Mouse (Mus musculus): ENCODE data around the gene Ankrd50. TPM values are rescaled to one million over a fixed set of nuclear protein-coding genes. Genes with fewer than 3 reads are reported as not detected.

The Ankrd50 gene
- polyA plus RNA-seq, 1 experiment: 47.3 TPM

GRCm38 (mm10) chr3:38446586-38446985 lies 38.1 kb downstream of the Ankrd50 start:
- H3K9ac ChIP-seq (ENCODE audit: low read depth, poor library complexity, severe bottlenecking): no peak overlapping the region
- no peaks in the 10 kb centered on the region for H3K27me3 ChIP-seq (ENCODE audit: control insufficient read depth, insufficient read depth, low read length, poor library complexity, severe bottlenecking)
- TF ChIP-seq CTCF (IDR thresholded peaks at IDR 0.05; ENCODE audit: low read depth, low read length) (no peak), POLR2A (IDR thresholded peaks at IDR 0.05; ENCODE audit: insufficient read depth, low read length) (no peak), EP300 (IDR thresholded peaks at IDR 0.05; ENCODE audit: insufficient read depth, low read depth, low read length) (no peak)
- H3K9me3 ChIP-seq (replicated peaks; ENCODE audit: control insufficient read depth, insufficient read depth, low read length, poor library complexity, severe bottlenecking): no peaks in the 10 kb centered on the region
- H3K36me3 ChIP-seq (ENCODE audit: control insufficient read depth, insufficient read depth, low read length, poor library complexity, severe bottlenecking): peaks cover 1% of the 10 kb centered on the region; the same call in 1 of the 2 replicates
- no peak overlapping the region for H3K27ac ChIP-seq (ENCODE audit: insufficient read depth, low read length)
- no peaks in the 10 kb centered on the region for H3K4me1 ChIP-seq (ENCODE audit: control insufficient read depth, insufficient read depth, low read length)
- no peak overlapping the region for H3K4me3 ChIP-seq (ENCODE audit: low read depth, low read length)

GRCm38 (mm10) chr3:38443875-38444274 lies 40.8 kb downstream of the Ankrd50 start:
- H3K36me3 ChIP-seq (ENCODE audit: control insufficient read depth, insufficient read depth, low read length, poor library complexity, severe bottlenecking): no peaks in the 10 kb centered on the region
- H3K27me3 ChIP-seq (ENCODE audit: control insufficient read depth, insufficient read depth, low read length, poor library complexity, severe bottlenecking): no peaks in the 10 kb centered on the region
- no peak overlapping the region for H3K9ac ChIP-seq (ENCODE audit: low read depth, poor library complexity, severe bottlenecking)
- no peak overlapping the region for H3K27ac ChIP-seq (ENCODE audit: insufficient read depth, low read length)
- TF ChIP-seq CTCF (IDR thresholded peaks at IDR 0.05; ENCODE audit: low read depth, low read length) (no peak), EP300 (IDR thresholded peaks at IDR 0.05; ENCODE audit: insufficient read depth, low read depth, low read length) (no peak), POLR2A (IDR thresholded peaks at IDR 0.05; ENCODE audit: insufficient read depth, low read length) (no peak)
- no peaks in the 10 kb centered on the region for H3K9me3 ChIP-seq (replicated peaks; ENCODE audit: control insufficient read depth, insufficient read depth, low read length, poor library complexity, severe bottlenecking)
- H3K4me1 ChIP-seq (ENCODE audit: control insufficient read depth, insufficient read depth, low read length): no peaks in the 10 kb centered on the region
- no peak overlapping the region for H3K4me3 ChIP-seq (ENCODE audit: low read depth, low read length)

- H3K4me3 ChIP-seq (ENCODE audit: low read depth, low read length): no peak overlapping the region
- no peak for TF ChIP-seq POLR2A (IDR thresholded peaks at IDR 0.05; ENCODE audit: insufficient read depth, low read length)
- TF ChIP-seq EP300 (IDR thresholded peaks at IDR 0.05; ENCODE audit: insufficient read depth, low read depth, low read length): no peak
- no peak for TF ChIP-seq CTCF (IDR thresholded peaks at IDR 0.05; ENCODE audit: low read depth, low read length)
- H3K4me1 ChIP-seq (ENCODE audit: control insufficient read depth, insufficient read depth, low read length): no peaks in the 10 kb centered on the region
- no peak overlapping the region for H3K9ac ChIP-seq (ENCODE audit: low read depth, poor library complexity, severe bottlenecking)
- H3K9me3 ChIP-seq (replicated peaks; ENCODE audit: control insufficient read depth, insufficient read depth, low read length, poor library complexity, severe bottlenecking): no peaks in the 10 kb centered on the region
- H3K27me3 ChIP-seq (ENCODE audit: control insufficient read depth, insufficient read depth, low read length, poor library complexity, severe bottlenecking): no peaks in the 10 kb centered on the region
- no peaks in the 10 kb centered on the region for H3K36me3 ChIP-seq (ENCODE audit: control insufficient read depth, insufficient read depth, low read length, poor library complexity, severe bottlenecking)
- H3K27ac ChIP-seq (ENCODE audit: insufficient read depth, low read length): no peak overlapping the region
Observed at GRCm38 (mm10) chr3:38440564-38440991, 44.1 kb downstream of the Ankrd50 start.

GRCm38 (mm10) chr3:38436596-38436995 lies 48.0 kb downstream of the Ankrd50 start:
- Histone ChIP-seq H3K9me3 (replicated peaks; ENCODE audit: control insufficient read depth, insufficient read depth, low read length, poor library complexity, severe bottlenecking) (no peaks in the 10 kb centered on the region), H3K4me3 (ENCODE audit: low read depth, low read length) (no peak overlapping the region), H3K27ac (ENCODE audit: insufficient read depth, low read length) (no peak overlapping the region), H3K4me1 (ENCODE audit: control insufficient read depth, insufficient read depth, low read length) (no peaks in the 10 kb centered on the region), H3K9ac (ENCODE audit: low read depth, poor library complexity, severe bottlenecking) (no peak overlapping the region), H3K27me3 (ENCODE audit: control insufficient read depth, insufficient read depth, low read length, poor library complexity, severe bottlenecking) (no peaks in the 10 kb centered on the region), H3K36me3 (ENCODE audit: control insufficient read depth, insufficient read depth, low read length, poor library complexity, severe bottlenecking) (no peaks in the 10 kb centered on the region)
- TF ChIP-seq CTCF (IDR thresholded peaks at IDR 0.05; ENCODE audit: low read depth, low read length) (no peak), EP300 (IDR thresholded peaks at IDR 0.05; ENCODE audit: insufficient read depth, low read depth, low read length) (no peak), POLR2A (IDR thresholded peaks at IDR 0.05; ENCODE audit: insufficient read depth, low read length) (no peak)

- H3K27me3 ChIP-seq (ENCODE audit: control insufficient read depth, insufficient read depth, low read length, poor library complexity, severe bottlenecking): no peaks in the 10 kb centered on the region
- H3K9ac ChIP-seq (ENCODE audit: low read depth, poor library complexity, severe bottlenecking): no peak overlapping the region
- H3K4me3 ChIP-seq (ENCODE audit: low read depth, low read length): no peak overlapping the region
- H3K36me3 ChIP-seq (ENCODE audit: control insufficient read depth, insufficient read depth, low read length, poor library complexity, severe bottlenecking): no peaks in the 10 kb centered on the region
- TF ChIP-seq POLR2A (IDR thresholded peaks at IDR 0.05; ENCODE audit: insufficient read depth, low read length) (no peak), CTCF (IDR thresholded peaks at IDR 0.05; ENCODE audit: low read depth, low read length) (no peak), EP300 (IDR thresholded peaks at IDR 0.05; ENCODE audit: insufficient read depth, low read depth, low read length) (no peak)
- no peaks in the 10 kb centered on the region for H3K9me3 ChIP-seq (replicated peaks; ENCODE audit: control insufficient read depth, insufficient read depth, low read length, poor library complexity, severe bottlenecking)
- no peak overlapping the region for H3K27ac ChIP-seq (ENCODE audit: insufficient read depth, low read length)
- no peaks in the 10 kb centered on the region for H3K4me1 ChIP-seq (ENCODE audit: control insufficient read depth, insufficient read depth, low read length)
Observed at GRCm38 (mm10) chr3:38435828-38436227, 48.8 kb downstream of the Ankrd50 start.

- H3K36me3 ChIP-seq (ENCODE audit: control insufficient read depth, insufficient read depth, low read length, poor library complexity, severe bottlenecking): no peaks in the 10 kb centered on the region
Observed at GRCm38 (mm10) chr3:38434486-38434885, 50.2 kb downstream of the Ankrd50 start.

More at GRCm38 (mm10) chr3:38434486-38434885, 50.2 kb downstream of the Ankrd50 start:
- Histone ChIP-seq H3K4me1 (ENCODE audit: control insufficient read depth, insufficient read depth, low read length) (no peaks in the 10 kb centered on the region), H3K9me3 (replicated peaks; ENCODE audit: control insufficient read depth, insufficient read depth, low read length, poor library complexity, severe bottlenecking) (no peaks in the 10 kb centered on the region), H3K27me3 (ENCODE audit: control insufficient read depth, insufficient read depth, low read length, poor library complexity, severe bottlenecking) (no peaks in the 10 kb centered on the region), H3K9ac (ENCODE audit: low read depth, poor library complexity, severe bottlenecking) (no peak overlapping the region), H3K27ac (ENCODE audit: insufficient read depth, low read length) (no peak overlapping the region), H3K4me3 (ENCODE audit: low read depth, low read length) (no peak overlapping the region)
- no peak for TF ChIP-seq EP300 (IDR thresholded peaks at IDR 0.05; ENCODE audit: insufficient read depth, low read depth, low read length)
- no peak for TF ChIP-seq CTCF (IDR thresholded peaks at IDR 0.05; ENCODE audit: low read depth, low read length)
- no peak for TF ChIP-seq POLR2A (IDR thresholded peaks at IDR 0.05; ENCODE audit: insufficient read depth, low read length)

All from ES-Bruce4 (cell line).